Mouse (Mus musculus) heart, adult 8-10 months (tissue): ENCODE data around the gene Hivep2. TPM values are rescaled to one million over a fixed set of nuclear protein-coding genes. Genes with fewer than 3 reads are reported as not detected.
A peak's percentile ranks its signal among the peaks of the same experiment; 100 is the strongest.

Source experiments
- DNase-seq: peaks from one replicate; pipeline ENCODE4 v3.0.0; 2022; ENCODE audit warnings: low spot score
- total RNA-seq, 4 experiments: library from RNA; stranded (reverse); gene quantifications; 2 replicates each; pipeline ENCODE4 v1.2.4; 2022

Hivep2 gene
- total RNA-seq, 4 experiments from 2014 or later, result 20.4 to 25.8 (median 22.1) TPM

GRCm38 (mm10) chr10:14047661-14048060 is 81.8 kb downstream of the Hivep2 start:
- no peak for DNase-seq

- DNase-seq, result peak; percentile 56
Observed at GRCm38 (mm10) chr10:14048322-14048915, 82.5 kb downstream of the Hivep2 start.

- DNase-seq, result no peak
Observed at GRCm38 (mm10) chr10:14048916-14049445, 83.1 kb downstream of the Hivep2 start.

- no peak for DNase-seq
Observed at GRCm38 (mm10) chr10:14049686-14050085, 83.8 kb downstream of the Hivep2 start.

- DNase-seq, result no peak
Observed at GRCm38 (mm10) chr10:14050586-14050985, 84.7 kb downstream of the Hivep2 start.

- no peak for DNase-seq
Observed at GRCm38 (mm10) chr10:14052109-14052689, 86.3 kb downstream of the Hivep2 start.

GRCm38 (mm10) chr10:14054860-14055259 is 89.0 kb downstream of the Hivep2 start:
- DNase-seq, result no peak

GRCm38 (mm10) chr10:14055533-14055981 is 89.7 kb downstream of the Hivep2 start:
- DNase-seq, result peak; percentile 50

- DNase-seq, result no peak
Observed at GRCm38 (mm10) chr10:14056057-14056456, 90.2 kb downstream of the Hivep2 start.

GRCm38 (mm10) chr10:14056584-14057451 is 90.9 kb downstream of the Hivep2 start:
- DNase-seq, result peak; percentile 85

- DNase-seq, result no peak
Observed at GRCm38 (mm10) chr10:14057841-14058605, 92.1 kb downstream of the Hivep2 start.

- DNase-seq, result no peak
Observed at GRCm38 (mm10) chr10:14058742-14059141, 92.9 kb downstream of the Hivep2 start.

- no peak for DNase-seq
Observed at GRCm38 (mm10) chr10:14059581-14059980, 93.7 kb downstream of the Hivep2 start.

GRCm38 (mm10) chr10:14060302-14060701 is 94.4 kb downstream of the Hivep2 start:
- no peak for DNase-seq

- DNase-seq, result no peak
Observed at GRCm38 (mm10) chr10:14063226-14063625, 97.4 kb downstream of the Hivep2 start.

- DNase-seq, result no peak
Observed at GRCm38 (mm10) chr10:14064759-14065395, 99.0 kb downstream of the Hivep2 start.

GRCm38 (mm10) chr10:14067802-14068201 is 101.9 kb downstream of the Hivep2 start:
- no peak for DNase-seq

GRCm38 (mm10) chr10:14070498-14071079 is 104.7 kb downstream of the Hivep2 start:
- DNase-seq, result no peak

GRCm38 (mm10) chr10:14072504-14072903 is 106.6 kb downstream of the Hivep2 start:
- DNase-seq, result no peak

- DNase-seq, result no peak
Observed at GRCm38 (mm10) chr10:14075767-14076166, 109.9 kb downstream of the Hivep2 start.

GRCm38 (mm10) chr10:14076880-14077279 is 111.0 kb downstream of the Hivep2 start:
- no peak for DNase-seq
